Mouse (Mus musculus): ENCODE measurements around the gene Arl4c. TPM values are rescaled to one million over a fixed set of nuclear protein-coding genes. Genes with fewer than 3 reads are reported as not detected.
"Not testable (repeated sequence)": the region's sequence is repeated elsewhere in the genome, so short reads cannot be mapped to it uniquely, and the experiment has no call there.

Gene Arl4c
- polyA plus RNA-seq, 1 experiment from 2014 or later = 27.4 TPM

DNA sequence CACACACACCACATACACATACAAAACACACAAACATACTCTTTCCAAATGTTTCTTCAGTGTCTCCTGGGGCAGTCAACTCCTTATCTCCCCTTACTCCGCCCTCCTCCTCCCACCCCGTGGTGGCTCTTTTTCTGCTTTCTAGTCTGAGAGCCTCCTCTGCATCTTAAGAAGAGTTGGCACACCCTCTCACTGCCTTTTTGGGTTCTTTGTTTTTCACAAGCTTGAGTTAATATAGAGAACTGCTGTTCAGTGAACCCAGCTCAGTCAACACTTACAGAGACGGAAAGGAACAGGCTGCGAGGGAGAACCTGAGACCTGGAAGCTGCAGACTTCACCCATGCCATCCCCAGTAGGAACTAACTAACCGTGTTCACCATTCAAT is 45.9 kb downstream of the Arl4c start:
- no peak for DNase-seq (ENCODE audit: low spot score)

DNA sequence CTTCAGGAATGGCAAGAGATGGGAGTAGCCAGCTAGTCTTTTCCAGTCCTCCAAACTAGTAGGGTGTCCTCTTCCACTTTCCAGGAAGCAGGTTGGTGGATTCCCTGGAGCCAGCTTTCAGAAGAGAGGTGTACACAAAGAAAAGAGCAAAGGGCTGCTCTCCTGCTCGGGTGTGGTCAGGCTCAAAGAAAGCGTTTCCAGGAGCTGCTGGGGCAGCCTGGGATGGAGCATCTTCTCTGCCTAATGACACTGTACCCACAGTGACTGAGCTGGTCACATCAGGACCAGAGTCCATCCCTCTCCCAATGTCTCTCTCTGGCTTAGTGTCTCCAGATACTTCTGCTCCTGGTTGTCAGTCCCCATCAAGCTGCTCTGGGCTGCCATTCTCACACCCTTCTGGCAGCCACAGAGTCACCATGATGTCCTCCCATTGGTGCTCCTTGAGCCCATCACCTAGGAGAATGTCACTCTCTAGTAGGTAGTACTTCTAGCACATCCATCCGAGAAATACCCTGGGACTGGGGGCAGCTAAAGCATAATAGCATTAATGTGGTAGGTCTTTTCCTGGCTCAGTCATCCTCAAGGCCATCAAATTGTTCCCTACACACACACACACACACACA is 46.4 kb downstream of the Arl4c start:
- no peak for DNase-seq (ENCODE audit: low spot score)

DNA sequence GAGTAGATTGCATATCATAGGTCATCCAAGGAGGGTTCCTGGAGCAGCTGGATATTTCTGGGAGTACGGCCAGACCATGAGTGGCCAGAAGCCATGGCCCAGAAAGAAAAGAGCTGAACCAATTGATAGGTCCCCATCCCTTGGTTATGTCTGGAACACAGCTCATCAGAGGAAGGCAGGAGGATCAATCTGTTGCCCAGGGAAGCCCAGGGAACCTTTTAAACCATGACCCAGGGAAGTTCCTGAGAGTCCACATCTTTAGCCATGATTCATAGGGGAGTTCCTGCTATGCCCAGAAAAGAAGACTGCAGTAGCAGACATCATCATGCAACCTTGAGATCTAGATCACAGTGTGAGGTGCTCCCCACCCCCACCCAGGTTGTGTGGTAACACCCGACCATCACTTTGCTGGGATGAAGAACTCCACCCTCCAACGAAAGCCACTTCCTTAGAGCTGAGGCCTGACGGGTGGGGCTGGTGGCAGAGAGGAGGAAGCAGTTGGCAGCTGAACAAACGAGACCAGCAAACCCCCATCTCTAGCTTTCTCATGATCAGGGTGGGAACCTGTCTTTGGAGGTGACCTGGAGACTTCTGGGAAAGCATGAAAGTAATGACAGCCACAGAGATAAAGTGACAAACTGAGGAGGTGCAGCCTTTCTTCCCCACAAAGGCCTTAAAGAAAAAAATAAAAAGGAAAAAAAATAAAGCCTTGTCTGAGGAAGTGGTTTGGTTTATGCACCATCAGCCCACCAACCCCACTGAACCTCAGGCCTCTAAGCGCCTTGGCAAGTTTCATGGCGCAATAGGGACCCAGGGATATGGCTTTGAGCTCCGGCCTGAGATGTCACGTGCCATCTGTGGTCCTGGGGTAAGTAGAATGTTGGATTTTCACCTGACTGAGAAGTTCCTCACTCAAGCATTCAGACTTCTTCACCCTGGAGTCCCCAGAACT is 47.2 kb downstream of the Arl4c start:
- peak; percentile 94 for DNase-seq (ENCODE audit: low spot score)

DNA sequence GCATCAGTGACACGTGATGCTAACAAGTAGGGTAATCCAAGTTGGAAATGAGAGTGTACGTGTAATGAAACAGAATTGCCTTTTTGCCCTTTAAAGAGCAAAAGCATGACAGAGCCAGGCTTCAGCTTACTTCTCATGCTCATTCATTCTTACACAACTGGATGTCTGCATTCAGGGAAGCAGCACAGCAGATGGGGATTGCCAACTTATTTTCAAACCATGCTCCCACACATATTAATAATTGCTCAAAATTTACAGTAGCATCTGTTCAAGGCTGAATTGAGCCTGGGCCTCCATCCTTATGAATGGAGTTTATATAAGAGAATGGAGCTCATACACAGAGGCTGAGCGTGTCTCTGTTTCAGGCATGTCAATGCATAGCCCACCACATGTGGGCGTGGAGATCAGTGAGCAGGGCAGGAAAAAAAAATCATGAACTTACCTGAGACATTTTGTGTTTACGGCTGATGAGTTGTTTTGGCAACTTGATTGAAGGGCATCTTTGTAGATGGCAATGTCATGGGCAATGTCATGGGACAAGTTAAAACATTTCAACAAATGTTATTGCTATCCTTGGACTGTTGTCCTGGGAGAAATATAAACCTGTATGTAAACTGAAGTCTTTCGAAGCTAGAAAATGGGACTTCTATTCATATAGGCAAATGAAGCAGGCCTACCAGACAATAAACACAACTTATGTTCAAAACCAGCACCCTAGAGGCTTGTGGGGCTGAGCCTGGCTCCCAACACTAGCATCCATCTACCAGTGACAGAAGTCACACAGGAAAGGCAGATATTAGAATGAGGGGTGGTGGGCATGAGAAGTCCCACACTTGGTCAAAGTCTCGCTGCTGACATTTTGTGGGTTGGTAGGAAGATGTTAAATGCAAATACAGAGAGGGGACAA is 48.2 kb downstream of the Arl4c start:
- no peak for DNase-seq (ENCODE audit: low spot score)

DNA sequence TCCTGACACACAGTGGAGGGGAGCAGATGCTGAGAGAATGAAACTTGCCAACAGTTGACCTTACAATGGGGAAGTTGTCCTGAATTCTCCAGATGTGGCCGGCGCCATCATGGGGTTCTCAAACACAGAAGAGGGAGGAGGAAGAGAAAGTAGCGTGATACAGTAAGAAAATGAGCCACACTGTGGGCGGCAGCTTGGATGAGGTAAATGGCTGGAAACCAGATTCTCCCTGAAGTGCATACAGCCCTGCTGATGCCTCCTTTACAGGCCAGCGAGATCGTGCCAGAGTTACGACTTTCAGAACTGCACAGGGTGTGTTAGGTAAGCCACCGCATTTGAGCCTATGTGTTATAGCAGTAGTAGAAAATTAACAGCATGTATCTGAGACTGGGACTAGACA is 49.3 kb downstream of the Arl4c start:
- no peak for DNase-seq (ENCODE audit: low spot score)

DNA sequence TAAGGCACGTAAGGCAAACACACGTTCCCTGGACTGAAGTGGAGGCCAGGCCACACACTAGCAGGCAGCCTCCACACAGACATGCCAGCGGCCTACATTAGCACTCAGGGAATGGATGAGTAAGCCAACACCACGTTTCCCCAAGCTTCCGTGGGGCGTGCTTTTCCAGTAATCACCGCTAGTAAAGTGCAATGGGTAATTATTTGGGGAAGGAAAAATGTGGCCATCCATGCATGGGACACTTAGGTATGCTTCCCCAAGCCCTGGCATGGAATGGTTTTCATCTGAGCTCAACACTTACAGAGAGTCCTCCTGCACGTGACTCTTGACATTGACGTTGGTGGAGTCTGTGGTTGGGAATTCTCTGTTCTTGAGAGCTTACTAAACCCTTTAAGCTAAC is 50.4 kb downstream of the Arl4c start:
- no peak for DNase-seq (ENCODE audit: low spot score)

DNA sequence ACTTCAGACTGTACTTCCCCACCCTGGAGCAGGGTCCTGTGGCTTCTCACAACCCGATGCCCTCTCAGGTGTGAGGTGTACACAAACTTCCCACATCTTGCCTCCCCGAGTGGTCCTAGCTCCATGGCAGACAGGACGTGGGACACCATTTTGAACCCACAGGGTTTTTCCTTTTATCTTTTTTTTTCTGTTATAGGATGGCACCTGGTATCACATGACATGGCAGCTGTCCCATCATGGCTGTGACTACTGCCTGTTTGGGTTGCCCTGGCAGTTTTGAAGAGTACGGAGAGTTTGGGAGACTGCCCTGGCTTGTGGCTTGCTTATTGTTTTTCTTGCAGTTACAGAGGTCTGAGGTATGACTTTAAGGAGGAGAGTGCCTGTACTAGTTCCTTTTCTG is 53.3 kb downstream of the Arl4c start:
- DNase-seq (ENCODE audit: low spot score) = peak; percentile 51

DNA sequence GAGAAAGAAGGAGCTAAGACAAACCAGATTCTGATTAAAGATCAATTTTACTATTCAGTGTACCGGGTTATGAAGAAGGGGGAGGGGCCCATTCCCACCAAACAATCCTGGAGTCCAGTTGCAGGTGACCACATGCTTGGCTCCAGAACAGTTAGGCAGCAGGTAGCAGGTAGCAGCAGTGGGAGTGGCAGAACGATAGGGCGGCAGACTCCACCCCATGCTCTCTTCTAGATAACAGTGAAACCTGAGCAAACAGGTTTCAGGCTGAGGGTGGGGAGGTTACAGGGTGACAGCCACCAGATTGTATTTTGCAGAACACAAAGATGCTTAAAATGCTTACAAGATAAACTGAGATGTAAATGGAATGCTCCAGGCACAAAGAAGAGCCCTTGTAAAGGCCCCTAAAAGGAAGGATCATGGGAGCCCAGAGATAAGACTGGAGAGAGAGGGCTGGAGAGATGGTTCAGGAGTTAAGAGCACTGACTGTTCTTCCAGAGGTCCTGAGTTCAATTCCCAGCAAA is 56.4 kb downstream of the Arl4c start:
- no peak for DNase-seq (ENCODE audit: low spot score)

DNA sequence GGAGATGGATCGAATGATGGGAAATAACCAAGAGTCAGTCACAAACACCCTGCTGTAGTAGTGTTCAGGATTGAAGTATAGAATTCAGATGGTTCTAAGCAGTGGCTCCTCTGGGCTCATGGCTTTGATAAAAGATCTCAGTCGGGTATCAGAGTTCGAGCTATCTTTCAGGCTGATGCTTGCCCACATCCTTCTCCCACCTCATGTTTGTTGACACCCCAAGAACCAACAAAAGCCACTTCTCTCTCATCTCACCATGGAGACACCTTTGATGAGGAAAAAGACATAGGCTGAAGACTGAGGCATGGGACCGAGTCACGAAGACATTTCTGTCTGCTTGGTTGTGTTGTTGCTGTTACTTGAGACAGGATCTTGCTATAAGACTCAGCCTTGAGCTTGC is 57.6 kb downstream of the Arl4c start:
- DNase-seq (ENCODE audit: low spot score) = peak; percentile 47

DNA sequence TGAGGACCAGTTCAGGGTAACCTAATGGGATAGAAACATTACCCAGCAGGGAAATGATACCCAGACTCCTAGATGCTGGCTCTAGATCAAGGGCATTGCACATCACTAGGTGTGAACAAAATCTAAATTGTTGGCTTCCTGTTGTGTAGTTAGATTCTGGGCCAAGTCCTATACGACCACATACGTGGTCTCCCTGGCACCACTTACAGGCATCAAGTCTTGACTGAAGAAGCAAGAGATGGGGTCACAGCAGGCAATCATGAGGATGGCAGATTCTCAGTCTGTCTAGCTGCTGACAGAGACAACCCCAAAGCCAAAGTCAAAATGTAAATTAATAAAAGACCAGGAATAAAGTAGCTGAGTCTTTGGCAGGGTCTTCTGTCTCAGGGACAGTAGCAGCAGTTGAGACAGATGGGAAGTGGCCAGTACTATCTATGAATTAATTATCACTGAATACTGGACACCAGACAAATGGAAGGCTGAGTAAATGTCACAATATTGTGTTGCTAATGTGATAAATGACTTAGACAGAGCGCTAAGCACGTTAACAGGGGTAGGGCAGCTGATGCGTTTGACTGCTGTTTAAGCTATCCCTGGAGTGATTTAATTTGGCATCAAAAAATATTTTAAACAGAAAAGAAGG is 58.7 kb downstream of the Arl4c start:
- DNase-seq (ENCODE audit: low spot score) = no peak

DNA sequence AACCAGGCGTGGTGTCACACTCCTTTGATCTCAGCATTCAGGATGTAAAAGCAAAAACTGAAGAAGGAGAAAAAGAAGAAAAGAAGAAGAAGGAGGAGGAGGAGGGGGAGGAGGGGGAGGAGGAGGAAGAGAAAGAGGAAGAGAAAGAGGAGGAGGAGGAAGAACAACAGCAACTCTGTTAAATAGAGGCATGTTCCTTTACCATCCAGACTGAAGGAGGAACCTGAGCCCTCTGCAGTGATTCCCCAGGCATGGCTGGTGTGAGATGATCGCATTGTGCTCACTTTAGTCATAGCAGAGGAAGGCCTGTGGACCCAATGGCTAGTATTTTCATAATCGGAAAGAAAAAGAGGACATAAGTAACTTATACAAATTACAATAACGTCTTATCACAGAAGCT is 59.3 kb downstream of the Arl4c start:
- no peak for DNase-seq (ENCODE audit: low spot score)

DNA sequence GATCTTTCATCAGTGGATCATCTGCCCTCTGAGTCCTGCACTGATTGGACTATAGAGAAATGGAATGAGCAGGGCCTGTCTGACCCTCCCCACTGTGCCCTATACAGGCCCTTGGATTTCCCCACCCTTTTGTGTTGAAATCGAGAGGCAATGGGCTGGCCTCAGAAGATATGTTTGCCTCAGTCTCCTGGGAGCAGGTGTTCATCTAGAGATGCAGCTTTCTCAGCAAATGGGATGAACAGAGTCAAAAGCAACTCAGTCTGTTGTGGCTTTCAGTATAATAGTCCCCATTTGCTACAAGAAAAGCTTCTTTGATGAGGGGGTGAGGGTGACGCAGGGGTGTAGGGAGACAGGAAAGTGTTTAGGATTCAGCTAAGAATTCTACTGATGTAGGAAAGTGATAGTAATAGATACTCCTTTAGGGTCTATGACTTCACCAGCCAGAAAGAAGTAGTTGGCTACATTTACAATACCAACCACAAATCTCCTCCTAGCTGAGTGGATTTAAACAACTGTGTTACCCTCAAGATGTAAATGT is 60.3 kb downstream of the Arl4c start:
- DNase-seq (ENCODE audit: low spot score) = peak; percentile 52

DNA sequence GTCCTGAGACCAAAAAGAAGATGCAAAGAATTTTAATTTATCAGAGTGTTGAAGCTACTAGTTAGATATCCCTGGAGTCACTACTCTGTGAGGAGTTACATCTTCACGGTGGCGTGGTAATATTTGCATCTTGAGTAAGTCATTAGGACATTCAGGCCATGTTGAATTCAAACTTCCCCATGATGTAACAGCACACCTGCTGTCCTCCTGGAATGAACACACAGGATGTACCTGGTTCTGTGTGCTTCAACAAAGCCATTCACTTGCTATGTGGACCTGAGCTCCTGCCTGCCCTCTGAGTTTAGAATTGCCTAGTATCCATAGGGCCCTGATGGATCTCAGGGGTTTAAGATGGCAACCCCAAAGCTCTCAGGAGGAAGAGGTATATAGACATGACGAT is 60.8 kb downstream of the Arl4c start:
- DNase-seq (ENCODE audit: low spot score) = no peak

DNA sequence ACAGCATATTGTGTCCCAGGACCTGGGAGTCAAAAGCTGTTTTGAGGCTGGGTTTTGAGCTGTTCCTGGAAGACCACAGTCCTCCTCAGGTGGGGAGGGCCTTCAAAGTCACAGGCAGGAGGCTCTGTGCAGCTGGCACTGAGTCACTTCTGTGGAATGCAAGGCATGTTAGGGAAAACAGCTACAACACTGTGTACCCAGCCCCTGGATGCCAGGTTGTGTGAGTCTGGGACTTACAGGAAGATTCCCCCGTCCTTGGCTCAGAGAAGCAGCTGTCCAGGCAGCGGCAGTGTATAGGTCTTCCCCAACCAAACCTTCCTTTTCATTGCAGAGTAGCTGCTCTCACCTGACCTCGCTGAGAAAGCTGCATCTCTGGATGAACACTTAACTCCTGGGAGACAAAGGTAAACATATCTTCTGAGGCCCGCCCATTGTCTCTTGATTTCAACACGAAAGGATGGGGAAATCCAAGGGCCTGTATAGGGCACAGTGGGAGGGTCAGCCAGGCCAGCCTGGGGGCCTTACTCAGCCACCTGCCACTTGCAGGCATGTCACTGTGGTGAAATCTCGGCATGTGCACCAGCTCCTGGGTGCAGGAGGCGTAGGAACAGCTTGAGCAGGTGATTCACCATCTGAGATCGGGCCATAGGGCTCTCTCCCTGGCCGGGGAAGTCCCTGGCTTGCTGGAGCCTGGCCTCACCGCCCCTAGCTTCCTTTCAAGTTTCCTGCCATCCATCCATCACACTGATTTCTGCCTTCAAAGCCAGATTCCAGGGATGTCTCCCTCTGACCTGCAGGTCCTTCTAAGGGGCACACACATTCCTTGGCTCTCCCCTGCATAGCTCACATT is 62.4 kb downstream of the Arl4c start:
- DNase-seq (ENCODE audit: low spot score) = no peak

DNA sequence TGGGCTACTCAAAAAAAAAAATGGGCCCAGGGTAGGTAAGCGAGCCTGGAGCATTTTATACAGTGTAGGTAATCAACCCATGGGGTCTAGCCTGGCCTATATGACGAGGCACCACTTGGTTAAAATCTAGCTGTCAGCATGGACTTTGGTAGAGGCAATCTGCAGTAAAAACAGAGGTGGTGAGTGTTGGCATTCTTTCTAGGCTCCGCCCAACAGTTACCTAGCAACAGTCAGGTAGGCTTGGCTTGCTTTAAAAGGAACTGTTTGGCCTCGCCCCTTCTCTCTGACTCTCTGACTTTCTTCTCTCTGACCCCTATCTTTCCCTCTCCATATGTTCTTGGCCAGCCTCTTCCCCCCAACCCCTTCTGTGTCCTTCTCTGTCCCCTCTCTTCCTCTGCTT is 63.4 kb downstream of the Arl4c start:
- no peak for DNase-seq (ENCODE audit: low spot score)

DNA sequence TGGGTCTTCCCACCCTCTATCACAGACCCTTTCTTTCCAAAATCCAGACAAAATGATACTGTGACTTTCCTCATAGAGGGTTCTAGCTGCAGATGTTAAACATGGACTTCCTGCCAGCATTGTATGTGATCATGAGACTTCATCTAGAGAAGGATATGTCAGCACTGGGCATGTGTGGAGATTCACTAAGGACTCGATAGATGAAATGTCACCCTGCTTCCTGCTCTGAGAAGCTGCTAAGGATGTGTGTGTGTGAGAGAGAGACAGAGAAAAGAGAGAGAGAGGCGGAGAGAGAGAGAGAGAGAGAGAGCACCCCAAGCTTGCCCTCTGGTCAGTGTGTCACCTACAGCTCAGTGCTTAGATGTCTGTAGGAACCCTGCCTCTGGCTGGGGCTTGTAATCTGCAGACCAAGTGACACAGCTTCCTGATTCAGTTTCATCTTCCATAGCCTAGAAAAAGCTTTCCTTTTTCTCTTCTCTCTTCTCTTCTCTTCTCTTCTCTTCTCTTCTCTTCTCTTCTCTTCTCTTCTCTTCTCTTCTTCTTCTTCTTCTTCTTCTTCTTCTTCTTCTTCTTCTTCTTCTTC is 65.4 kb downstream of the Arl4c start:
- not testable (repeated sequence) for DNase-seq (ENCODE audit: low spot score)

DNA sequence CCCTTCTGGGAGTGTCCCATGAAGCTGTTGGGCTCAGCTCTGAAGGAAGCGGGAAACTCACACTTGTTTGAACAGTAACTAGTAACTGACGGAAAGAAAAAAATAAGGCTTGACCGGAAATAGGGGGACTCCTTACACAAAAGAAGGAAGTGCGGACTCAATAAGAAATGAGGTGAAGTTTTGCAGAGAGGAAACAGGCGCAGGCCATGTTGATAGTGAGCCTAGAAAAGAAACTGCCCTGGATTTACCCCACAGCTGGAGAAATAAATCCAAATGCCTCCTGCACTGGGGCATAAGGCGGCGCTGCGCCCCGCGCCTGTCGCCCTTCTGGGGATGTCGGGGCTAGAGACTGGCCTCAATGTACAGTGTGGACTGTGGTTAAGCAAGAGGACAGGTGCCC is 66.4 kb downstream of the Arl4c start:
- no peak for DNase-seq (ENCODE audit: low spot score)

DNA sequence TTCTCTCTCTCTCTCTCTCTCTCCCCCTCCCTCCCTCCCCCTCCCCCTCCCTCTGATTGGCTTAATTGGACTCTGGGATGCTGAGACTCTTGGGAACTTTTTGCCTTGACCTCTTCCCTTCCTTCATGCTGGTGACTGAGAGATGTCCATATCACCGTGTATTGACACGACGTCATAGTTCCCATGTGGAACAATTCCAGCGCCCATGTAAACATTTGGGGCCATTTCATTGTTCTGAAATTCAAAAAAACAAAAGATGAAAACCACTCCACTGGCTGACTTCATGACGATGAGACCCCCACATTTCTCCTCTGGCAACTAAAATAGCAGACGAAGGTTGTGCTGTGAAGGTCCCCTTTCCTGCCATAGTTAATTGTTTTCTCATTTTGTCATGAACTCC is 69.2 kb downstream of the Arl4c start:
- no peak for DNase-seq (ENCODE audit: low spot score)

DNA sequence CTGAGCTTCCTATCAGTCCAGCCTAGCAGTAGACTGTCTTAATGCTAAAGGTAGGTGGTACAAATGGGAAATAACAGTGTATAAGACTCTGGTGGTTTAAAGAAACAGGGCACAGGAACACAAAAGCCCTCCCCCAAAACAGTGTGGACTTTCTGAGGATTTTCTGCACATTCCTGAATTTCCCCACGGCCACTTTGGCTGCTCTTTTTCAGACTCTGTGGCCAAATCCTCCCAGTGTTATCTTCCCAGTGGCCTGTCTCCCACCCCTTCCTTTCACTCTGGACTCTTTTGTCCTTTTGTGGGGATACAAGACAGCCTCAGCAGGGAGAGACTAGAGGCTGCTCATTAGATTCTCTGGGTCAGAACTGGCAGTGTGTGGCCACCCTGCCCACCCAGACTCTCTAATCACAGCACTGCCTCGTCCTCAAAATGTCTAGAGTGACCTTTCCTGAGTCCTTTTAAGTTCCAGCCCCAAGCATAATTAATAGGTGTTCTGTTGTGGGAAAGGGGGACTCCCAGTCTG is 72.0 kb downstream of the Arl4c start:
- no peak for DNase-seq (ENCODE audit: low spot score)
